Mouse (Mus musculus) ES-E14 (cell line): ENCODE data around the gene Magi2.

Source experiments
- CHD2 ChIP-seq: IDR thresholded peaks from 2 replicates; pipeline ENCODE4 v1.6.1; 2014; ENCODE audit warnings: mild to moderate bottlenecking, low read depth, low read length, inconsistent platforms
- HCFC1 ChIP-seq: IDR thresholded peaks from 2 replicates; pipeline ENCODE4 v1.6.1; 2012; ENCODE audit warnings: low read length, inconsistent platforms, borderline replicate concordance; ENCODE audit not compliant: insufficient read depth
- MAFK ChIP-seq: IDR thresholded peaks from 2 replicates; pipeline ENCODE4 v1.6.1; 2014; ENCODE audit warnings: mild to moderate bottlenecking, low read depth, low read length, inconsistent platforms; ENCODE audit not compliant: insufficient read depth
- ZC3H11A ChIP-seq: IDR thresholded peaks from 2 replicates; pipeline ENCODE4 v1.6.1; 2012; ENCODE audit warnings: low read depth, mild to moderate bottlenecking, inconsistent platforms, low read length, borderline replicate concordance
- ZNF384 ChIP-seq: IDR thresholded peaks from 2 replicates; pipeline ENCODE4 v1.6.1; 2012; ENCODE audit warnings: low read depth, low read length, inconsistent platforms

GRCm38 (mm10) chr5:20607503-20607902, 1380.7 kb downstream of the Magi2 start:
- TF ChIP-seq CHD2 (no peak), ZC3H11A (no peak), HCFC1 (no peak), MAFK (no peak), ZNF384 (no peak)
